ENCODE assay signal across 9 mouse cellular contexts in genomic region chr7:143012230-143012875, GRCm38 (mm10). TPM values are rescaled to one million over a fixed set of nuclear protein-coding genes. Genes with fewer than 3 reads are reported as not detected.
A peak's percentile ranks its signal among the peaks of the same experiment; 100 is the strongest.
DNase-seq lines count a peak whose midpoint lies in the region; ATAC-seq lines count a peak whose summit lies in the region.
"Had no signal": no experiment of that assay in that cellular context is flagged by ENCODE, and none has a peak within 500 bp of the region (broad histone marks: within the 10 kb centered on the region; RNA-seq: fewer than 3 reads in every experiment).

No protein-coding gene starts in this region.

- no peaks in the 10 kb centered on the region for H3K36me3 ChIP-seq in embryonic facial prominence, embryonic 14.5 days (ENCODE audit: control insufficient read depth, insufficient read depth, low read length)
- no peaks in the 10 kb centered on the region for H3K36me3 ChIP-seq in embryonic facial prominence, embryonic 10.5 days (replicated peaks)
- H3K36me3 ChIP-seq: embryonic facial prominence, embryonic 12.5 days had no signal

- no peak overlapping the region for H3K4me3 ChIP-seq in embryonic facial prominence, embryonic 14.5 days (ENCODE audit: low read depth, low read length)
- no peak overlapping the region for H3K4me3 ChIP-seq in embryonic facial prominence, embryonic 10.5 days
- H3K4me3 ChIP-seq: embryonic facial prominence, embryonic 12.5 days had no signal

- H3K9ac ChIP-seq in embryonic facial prominence, embryonic 14.5 days (ENCODE audit: low read depth, low read length): no peak overlapping the region
- H3K9ac ChIP-seq: embryonic facial prominence, embryonic 12.5 days had no signal

- no peaks in the 10 kb centered on the region for H3K9me3 ChIP-seq in embryonic facial prominence, embryonic 14.5 days (ENCODE audit: control insufficient read depth, low read length)
- no peaks in the 10 kb centered on the region for H3K9me3 ChIP-seq in embryonic facial prominence, embryonic 10.5 days
- H3K9me3 ChIP-seq: embryonic facial prominence, embryonic 12.5 days had no signal

- ATAC-seq in embryonic facial prominence, embryonic 14.5 days (ENCODE audit: low read depth): no peak

- H3K4me1 ChIP-seq in embryonic facial prominence, embryonic 14.5 days (ENCODE audit: control insufficient read depth, insufficient read depth, low read length): peaks cover 31% of the 10 kb centered on the region
- peaks cover 39% of the 10 kb centered on the region for H3K4me1 ChIP-seq in embryonic facial prominence, embryonic 10.5 days

- H3K4me2 ChIP-seq in embryonic facial prominence, embryonic 14.5 days (ENCODE audit: low read depth, low read length): no peak overlapping the region
- H3K4me2 ChIP-seq: embryonic facial prominence, embryonic 12.5 days had no signal

- DNase-seq in embryonic facial prominence, embryonic 14.5 days (ENCODE audit: low spot score): peak; percentile 61
- DNase-seq in embryonic facial prominence, embryonic 10.5 days (ENCODE audit: low spot score): no peak
- DNase-seq in kidney, postnatal 14 days: peak; percentile 35
- DNase-seq in kidney, adult 11 months: no peak
- peak; percentile 56 for DNase-seq in testis, postnatal 10 days (ENCODE audit: low spot score)
- DNase-seq in testis, postnatal 14 days (ENCODE audit: low spot score): no peak
- no peak for DNase-seq in spleen, postnatal 36 days (ENCODE audit: low spot score in 2 of 2)
- DNase-seq in lung, postnatal 10 days: no peak

- 73% methylated on average over 5 of the region's 5 CpGs for WGBS in embryonic facial prominence, embryonic 14.5 days
- WGBS in embryonic facial prominence, embryonic 10.5 days: 92% methylated on average over 5 of the region's 5 CpGs

- no peak overlapping the region for H3K27ac ChIP-seq in embryonic facial prominence, embryonic 14.5 days (replicated peaks; ENCODE audit: low read depth, low read length)
- no peak overlapping the region for H3K27ac ChIP-seq in embryonic facial prominence, embryonic 10.5 days (replicated peaks)
- H3K27ac ChIP-seq: embryonic facial prominence, embryonic 12.5 days had no signal

- no peaks in the 10 kb centered on the region for H3K27me3 ChIP-seq in embryonic facial prominence, embryonic 14.5 days (replicated peaks; ENCODE audit: control insufficient read depth, insufficient read depth, low read length)
- no peaks in the 10 kb centered on the region for H3K27me3 ChIP-seq in embryonic facial prominence, embryonic 10.5 days (replicated peaks; ENCODE audit: low read depth, poor library complexity, severe bottlenecking)
- H3K27me3 ChIP-seq: embryonic facial prominence, embryonic 12.5 days had no signal

RNA-seq across cellular contexts. Expression of gene Tspan32, which starts 7.5 kb away (rescaled TPM):
- polyA plus RNA-seq in embryonic facial prominence, embryonic 14.5 days (2014; fragmentation: Nextera tagmentation; extraction: Ambion mirVana): 3.5 TPM in 2 replicates
- polyA plus RNA-seq in embryonic facial prominence, embryonic 10.5 days (2016; fragmentation: Nextera tagmentation; extraction: Ambion mirVana): 4.4 and 4.6 TPM in 2 replicates

RNA-seq across cellular contexts. Expression of gene Cd81, which starts 40.2 kb away (rescaled TPM):
- polyA plus RNA-seq in embryonic facial prominence, embryonic 14.5 days (2014; fragmentation: Nextera tagmentation; extraction: Ambion mirVana): 635 and 636 TPM in 2 replicates
- 251 and 255 TPM in 2 replicates for polyA plus RNA-seq in embryonic facial prominence, embryonic 10.5 days (2016; fragmentation: Nextera tagmentation; extraction: Ambion mirVana)

RNA-seq across cellular contexts. Expression of gene Ascl2, which starts 43.3 kb away (rescaled TPM):
- 0.89 and 1.00 TPM in 2 replicates for polyA plus RNA-seq in embryonic facial prominence, embryonic 14.5 days (2014; fragmentation: Nextera tagmentation; extraction: Ambion mirVana)
- 0.25 and 0.52 TPM in 2 replicates for polyA plus RNA-seq in embryonic facial prominence, embryonic 10.5 days (2016; fragmentation: Nextera tagmentation; extraction: Ambion mirVana)

RNA-seq across cellular contexts. Expression of gene Tssc4, which starts 56.7 kb away (rescaled TPM):
- polyA plus RNA-seq in embryonic facial prominence, embryonic 14.5 days (2014; fragmentation: Nextera tagmentation; extraction: Ambion mirVana): 52.2 and 66.7 TPM in 2 replicates
- 130 and 132 TPM in 2 replicates for polyA plus RNA-seq in embryonic facial prominence, embryonic 10.5 days (2016; fragmentation: Nextera tagmentation; extraction: Ambion mirVana)

Comparison
In these comparisons a context has a peak if more than half of its experiments do, and no peak if none do; other contexts are left out.
1. DNase-seq: peak in embryonic facial prominence, embryonic 14.5 days (single experiment), kidney, postnatal 14 days (single experiment) and testis, postnatal 10 days (single experiment); none in embryonic facial prominence, embryonic 10.5 days (single experiment), kidney, adult 11 months (single experiment), testis, postnatal 14 days (single experiment), spleen, postnatal 36 days (0 of 2) and lung, postnatal 10 days (single experiment).